Mouse (Mus musculus): ENCODE measurements around the gene Klf9.

- TF ChIP-seq CTCF (IDR thresholded peaks at IDR 0.05; ENCODE audit: insufficient read depth, low read depth, low read length) = no peak
- no peak for TF ChIP-seq POLR2A (IDR thresholded peaks at IDR 0.05; ENCODE audit: insufficient read depth, low read depth, low read length)
These were observed 34.2 kb upstream of the Klf9 start for GRCm38 (mm10) chr19:23106859-23107258.
